Mouse (Mus musculus) retina, postnatal 7 days (tissue): ENCODE results near the gene Grm1.

Experiments
- DNase-seq: peaks from one replicate; pipeline ENCODE4 v3.0.0-alpha.2; 2012; ENCODE audit warnings: low read depth, low spot score

The Grm1 gene

GRCm38 (mm10) chr10:10964490-10965150 is 117.5 kb downstream of the Grm1 start:
- no peak for DNase-seq

- no peak for DNase-seq
Measured at GRCm38 (mm10) chr10:10950557-10950956, 131.6 kb downstream of the Grm1 start.

GRCm38 (mm10) chr10:10949172-10949571 is 133.0 kb downstream of the Grm1 start:
- DNase-seq = no peak

DNA sequence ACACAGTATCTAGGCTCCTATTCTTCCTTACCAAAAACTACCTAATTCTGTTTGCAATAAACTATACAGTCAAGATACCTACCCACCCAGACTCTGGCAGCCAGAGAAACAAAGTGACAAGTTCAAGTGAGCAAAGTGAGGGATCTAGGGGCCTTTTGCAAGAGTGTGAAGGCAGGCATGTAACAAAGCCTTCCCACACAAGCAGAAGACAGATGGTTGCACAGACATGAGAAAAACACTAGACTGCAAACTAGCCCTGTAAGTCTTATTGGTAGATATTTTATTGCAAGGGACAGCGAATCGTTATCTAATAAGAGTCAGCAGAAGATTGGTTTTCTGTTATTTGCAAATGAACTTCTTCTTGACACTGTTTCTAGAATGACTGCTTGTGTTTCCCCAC is 134.6 kb downstream of the Grm1 start:
- no peak for DNase-seq

GRCm38 (mm10) chr10:10944003-10944402 is 138.2 kb downstream of the Grm1 start:
- DNase-seq = no peak

GRCm38 (mm10) chr10:10942248-10942647 is 139.9 kb downstream of the Grm1 start:
- DNase-seq = no peak

GRCm38 (mm10) chr10:10935806-10936205 is 146.3 kb downstream of the Grm1 start:
- no peak for DNase-seq

- no peak for DNase-seq
Measured at GRCm38 (mm10) chr10:10929672-10930071, 152.5 kb downstream of the Grm1 start.

DNA sequence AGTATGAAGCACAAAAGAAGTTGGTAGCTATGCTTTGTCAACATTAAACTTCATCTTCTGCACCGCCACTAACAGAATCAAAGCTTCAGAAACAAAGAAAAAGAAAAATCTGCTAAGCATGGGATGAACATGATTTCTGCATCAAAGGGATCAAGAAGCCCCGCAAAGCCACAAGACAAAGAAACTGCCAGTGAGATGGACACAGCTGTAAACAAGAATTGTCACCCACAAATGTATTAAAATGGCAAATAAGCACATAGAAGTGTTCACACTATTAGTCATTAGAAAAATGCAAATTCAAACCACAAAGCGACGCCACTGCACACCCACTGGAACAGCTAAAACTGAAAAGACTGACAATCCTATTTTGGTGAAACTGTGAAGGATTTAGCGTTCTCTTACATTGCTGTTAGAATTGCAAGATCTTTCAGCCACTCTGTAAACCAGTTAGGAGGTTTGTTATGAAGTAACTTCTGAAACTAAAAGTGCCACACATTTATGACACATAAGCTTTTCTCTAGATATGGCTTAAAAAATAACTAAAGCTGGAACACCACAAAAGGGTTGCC is 153.3 kb downstream of the Grm1 start:
- DNase-seq = no peak

DNA sequence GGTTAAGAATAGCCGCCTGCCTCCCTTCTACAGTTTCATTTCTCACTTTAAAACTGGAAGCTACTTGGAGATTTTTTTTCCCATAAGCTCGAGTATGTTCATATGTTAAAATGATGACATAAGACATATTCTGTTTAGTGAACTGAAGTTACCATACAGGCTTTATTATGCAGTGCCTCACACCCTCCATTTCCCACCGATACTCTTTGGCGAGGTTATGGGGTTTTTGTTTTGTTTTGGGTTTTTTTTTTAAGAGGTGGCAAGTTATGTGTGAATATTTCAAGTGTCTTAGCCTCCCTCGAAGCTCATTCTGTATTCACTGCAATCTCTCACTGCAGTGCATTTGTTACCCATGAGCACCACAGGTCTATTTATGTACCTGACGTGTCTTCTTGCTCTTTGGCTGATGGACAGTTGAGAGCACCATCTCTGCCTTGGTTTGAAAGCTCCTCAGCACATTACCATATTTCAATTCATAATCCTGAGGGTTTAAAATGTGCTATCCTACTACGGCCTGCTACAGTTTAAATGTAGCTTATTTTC is 164.2 kb downstream of the Grm1 start:
- DNase-seq = no peak

GRCm38 (mm10) chr10:10913621-10914020 is 168.5 kb downstream of the Grm1 start:
- DNase-seq = no peak

DNA sequence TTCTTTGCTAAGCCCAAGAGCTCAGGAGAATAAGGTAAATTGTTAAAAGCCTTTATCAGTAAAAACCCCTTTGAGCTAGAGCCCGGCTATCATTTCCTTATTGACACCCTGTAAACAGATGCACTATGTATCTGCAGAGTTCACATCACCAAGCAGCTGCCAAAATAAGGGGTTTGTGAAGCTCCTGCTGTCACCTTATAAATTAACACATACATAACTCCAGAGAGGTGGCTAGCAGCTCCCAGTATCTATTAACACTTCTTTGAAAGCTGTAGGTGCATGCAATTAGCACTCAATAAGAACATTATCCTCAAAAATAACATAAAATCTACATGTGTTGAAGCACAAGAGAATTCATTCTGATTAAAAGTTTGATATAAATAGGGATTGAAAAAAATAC is 191.9 kb downstream of the Grm1 start:
- DNase-seq = no peak

DNA sequence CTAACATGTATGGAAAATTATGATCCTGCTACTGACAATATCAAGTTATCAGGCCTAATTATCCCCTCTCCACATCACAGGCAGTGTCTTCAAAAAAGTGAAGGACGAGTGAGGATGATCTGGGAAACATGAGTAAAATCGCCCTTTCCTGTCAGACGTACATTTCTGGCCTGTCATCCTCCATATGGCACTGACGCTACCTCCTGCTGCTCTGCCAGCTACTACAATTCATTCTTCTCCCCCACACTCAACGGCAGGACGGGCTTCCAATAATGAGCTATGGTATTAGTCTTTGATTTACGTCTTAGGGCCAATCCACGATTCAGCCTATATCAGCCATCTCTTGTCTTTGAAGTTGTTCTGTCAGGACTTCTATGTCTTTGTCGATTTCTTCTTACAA is 193.6 kb downstream of the Grm1 start:
- DNase-seq = no peak

DNA sequence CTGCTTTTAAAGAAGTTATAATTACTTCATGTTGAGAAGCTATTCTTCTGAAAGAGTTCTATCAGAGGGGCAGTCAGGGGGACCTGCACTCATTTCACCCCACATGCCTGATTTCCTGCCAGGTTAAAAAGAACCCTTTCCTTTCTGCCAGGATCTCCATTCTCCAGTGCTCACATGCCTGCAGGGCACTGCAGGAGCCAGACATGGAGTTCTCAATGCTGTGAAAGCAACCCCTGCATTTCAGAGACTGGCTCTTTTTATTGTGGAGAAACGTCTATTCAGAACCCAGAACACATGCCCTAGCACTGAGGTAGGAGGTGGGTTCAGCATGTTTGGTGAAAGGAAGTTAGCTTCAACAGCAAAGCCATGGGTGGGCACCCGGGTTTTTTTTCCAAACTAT is 197.2 kb downstream of the Grm1 start:
- DNase-seq = no peak

- no peak for DNase-seq
Measured at GRCm38 (mm10) chr10:10872142-10872541, 210.0 kb downstream of the Grm1 start.

- no peak for DNase-seq
Measured at GRCm38 (mm10) chr10:10870271-10870670, 211.9 kb downstream of the Grm1 start.

GRCm38 (mm10) chr10:10866278-10866677 is 215.9 kb downstream of the Grm1 start:
- no peak for DNase-seq

DNA sequence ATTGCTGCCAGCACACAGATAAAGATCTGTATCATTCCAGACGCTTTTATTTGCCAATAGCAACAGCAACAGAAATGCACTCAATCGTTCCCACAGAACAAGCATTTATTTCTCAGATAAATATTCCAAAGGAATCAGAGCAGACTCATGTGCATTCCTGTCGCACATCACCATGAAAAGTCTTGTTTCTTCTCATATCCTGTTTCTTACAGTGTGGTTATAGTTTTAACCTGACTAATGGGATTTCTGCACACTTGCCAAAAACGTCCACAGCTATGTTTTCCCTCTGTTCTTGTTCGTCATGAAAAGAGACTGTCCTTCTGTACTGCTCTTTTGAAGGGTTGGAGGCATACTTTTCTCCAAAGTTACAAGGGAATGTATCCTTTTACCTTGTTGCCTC is 217.4 kb downstream of the Grm1 start:
- DNase-seq = no peak

- DNase-seq = no peak
Measured at GRCm38 (mm10) chr10:10847376-10848286, 234.5 kb downstream of the Grm1 start.

GRCm38 (mm10) chr10:10845059-10845685 is 237.0 kb downstream of the Grm1 start:
- no peak for DNase-seq

- DNase-seq = no peak
Measured at GRCm38 (mm10) chr10:10835406-10835805, 246.8 kb downstream of the Grm1 start.

DNA sequence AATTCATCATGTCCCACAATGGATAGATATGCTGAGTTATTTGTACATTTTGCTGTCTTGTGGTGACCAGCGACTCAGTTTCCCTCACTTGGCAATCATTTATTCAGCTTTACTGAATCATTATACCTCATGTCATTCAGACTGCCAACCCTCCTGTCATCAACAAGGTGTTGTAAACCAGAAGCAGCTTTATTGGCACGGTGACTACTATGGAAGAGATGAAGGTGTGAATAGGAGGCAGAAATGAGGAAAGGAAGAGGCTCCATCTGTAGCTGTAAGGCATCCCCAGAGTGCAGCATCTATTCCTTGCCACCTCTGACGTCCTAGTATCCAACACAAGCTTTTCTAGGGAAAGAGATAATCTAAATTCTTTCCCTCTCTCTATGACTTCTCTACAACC is 247.3 kb downstream of the Grm1 start:
- no peak for DNase-seq
